Mouse (Mus musculus): ENCODE measurements around the gene Ankzf1.

- TF ChIP-seq CTCF (IDR thresholded peaks at IDR 0.05; ENCODE audit: insufficient read depth, low read length): no peak
- TF ChIP-seq POLR2A (IDR thresholded peaks at IDR 0.05; ENCODE audit: borderline replicate concordance, extremely low read depth, low read depth, low read length): no peak
Observed at GRCm38 (mm10) chr1:75221538-75221937, 29.6 kb downstream of the Ankzf1 start.

All from lung, adult 2 months (tissue).